ENCODE assay signal across 8 mouse cellular contexts in the genomic region with DNA sequence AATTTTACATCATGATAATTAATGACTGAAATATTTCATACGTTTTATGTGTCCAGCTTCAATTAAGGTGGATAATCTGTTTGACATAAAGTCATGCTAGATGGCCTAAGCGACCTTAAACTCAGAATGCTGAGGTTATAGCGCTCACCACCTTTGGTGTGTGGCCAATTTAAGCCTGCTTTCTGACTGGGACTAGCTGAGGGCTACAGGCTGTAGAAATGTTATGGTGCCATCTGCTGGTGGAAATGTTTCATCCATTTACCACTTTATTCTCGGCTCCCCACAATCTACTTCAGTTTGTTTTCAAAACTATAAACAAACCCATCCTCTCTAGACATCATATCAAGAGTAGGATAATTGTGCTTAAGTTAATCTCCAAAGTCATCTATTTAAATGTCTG. TPM values are rescaled to one million over a fixed set of nuclear protein-coding genes. Genes with fewer than 3 reads are reported as not detected.
A peak's percentile ranks its signal among the peaks of the same experiment; 100 is the strongest.
DNase-seq lines count a peak whose midpoint lies in the region; ATAC-seq and TF ChIP-seq lines count a peak whose summit lies in the region.

No protein-coding gene starts in this region.

- no peaks in the 10 kb centered on the region for H3K9me3 ChIP-seq in embryonic facial prominence, embryonic 10.5 days

- no peaks in the 10 kb centered on the region for H3K4me1 ChIP-seq in embryonic facial prominence, embryonic 10.5 days

- 0 out of 2 replicates have a peak, but pooled peaks cover 5% of the 10 kb centered on the region for H3K27me3 ChIP-seq in embryonic facial prominence, embryonic 10.5 days (replicated peaks; ENCODE audit: low read depth, poor library complexity, severe bottlenecking)

- 6% methylated on average over 4 of the region's 4 CpGs for WGBS in embryonic facial prominence, embryonic 10.5 days

- H3K4me3 ChIP-seq in embryonic facial prominence, embryonic 10.5 days, result no peak overlapping the region
- no peak overlapping the region for H3K4me3 ChIP-seq in layer of hippocampus, adult 2 months

- no peak overlapping the region for H3K27ac ChIP-seq in embryonic facial prominence, embryonic 10.5 days (replicated peaks)
- H3K27ac ChIP-seq in layer of hippocampus, adult 2 months, result no peak overlapping the region

- TF ChIP-seq CTCF in layer of hippocampus, adult 2 months (conservative IDR thresholded peaks at IDR 0.05), result peak; percentile 91

- intact Hi-C loops in heart, postnatal 25 days (cut with DNase I), result loop anchor here (1.0 to 2.0 kb wide), 2 partner anchors 368 to 601 kb away; no protein-coding TSS in a partner anchor

- no peaks in the 10 kb centered on the region for H3K36me3 ChIP-seq in embryonic facial prominence, embryonic 10.5 days (replicated peaks)

- ATAC-seq in megakaryocyte-erythroid progenitor cell, adult 5-6 weeks (replicated peaks; ENCODE audit: low FRiP score, low TSS enrichment, poor library complexity, severe bottlenecking), result 0 out of 2 replicates have a peak, but pooled peaks have one; percentile 63

- peak; percentile 22 to 63 for DNase-seq in heart, adult 18-20 months
- no peak for DNase-seq in heart, postnatal 25 days (ENCODE audit: low spot score)
- DNase-seq in 3T3-L1 (ENCODE audit: low read depth, low spot score), result peak; percentile 82
- peak; percentile 16 for DNase-seq in Muller cell, postnatal 12 days (ENCODE audit: inconsistent ontology term)
- peak; percentile 39 for DNase-seq in embryonic facial prominence, embryonic 10.5 days (ENCODE audit: low spot score)
- peak; percentile 39 to 66 for DNase-seq in layer of hippocampus, adult 2 months (ENCODE audit: low spot score in 2 of 2)
- no peak for DNase-seq in spleen, adult 12 weeks (ENCODE audit: low spot score)

RNA-seq across cellular contexts. Expression of a gene that starts 8.2 kb away (rescaled TPM):
- under 1 TPM in 1 of 2 experiments, not detected in 1; 0.31 TPM for total RNA-seq in heart, adult 18-20 months (2021)
- under 1 TPM; 0.08 to 0.31 TPM for total RNA-seq in heart, postnatal 25 days (2021)
- polyA plus RNA-seq in embryonic facial prominence, embryonic 10.5 days (2016; fragmentation: Nextera tagmentation; extraction: Ambion mirVana), result 3.5 and 6.0 TPM in 2 replicates
- total RNA-seq in layer of hippocampus, adult 2 months (2021), result under 1 TPM; 0.15 to 0.33 TPM
- total RNA-seq in megakaryocyte-erythroid progenitor cell, adult 5-6 weeks (2014; fragmentation: Nextera tagmentation), result not detected in 2 replicates
- total RNA-seq in megakaryocyte-erythroid progenitor cell, adult 5-6 weeks (2017), result not detected in 2 replicates

RNA-seq across cellular contexts. Expression of a gene that starts 43.9 kb away (rescaled TPM):
- under 1 TPM in 1 of 2 experiments, not detected in 1; 0.31 TPM for total RNA-seq in heart, adult 18-20 months (2021)
- total RNA-seq in heart, postnatal 25 days (2021), result under 1 TPM; 0.06 to 0.08 TPM
- 0.16 and 0.31 TPM in 2 replicates for polyA plus RNA-seq in embryonic facial prominence, embryonic 10.5 days (2016; fragmentation: Nextera tagmentation; extraction: Ambion mirVana)
- total RNA-seq in layer of hippocampus, adult 2 months (2021), result 100 to 1,000 TPM; 113 to 115 TPM
- total RNA-seq in megakaryocyte-erythroid progenitor cell, adult 5-6 weeks (2014; fragmentation: Nextera tagmentation), result 0.27 and 2.5 TPM in 2 replicates
- 0.33 TPM in 1 of 2 replicates, not detected in the other for total RNA-seq in megakaryocyte-erythroid progenitor cell, adult 5-6 weeks (2017)

Comparison
In these comparisons a context has a peak if more than half of its experiments do, and no peak if none do; other contexts are left out.
1. DNase-seq: peak in heart, adult 18-20 months (2 of 2), 3T3-L1 (single experiment), Muller cell, postnatal 12 days (single experiment), embryonic facial prominence, embryonic 10.5 days (single experiment) and layer of hippocampus, adult 2 months (2 of 2); none in heart, postnatal 25 days (single experiment) and spleen, adult 12 weeks (single experiment).
2. RNA of a gene that starts 43.9 kb away (total RNA-seq): 113 to 115 TPM in layer of hippocampus, adult 2 months; 0.27 to 2.5 TPM in megakaryocyte-erythroid progenitor cell, adult 5-6 weeks, 0.31 TPM in heart, adult 18-20 months and 0.06 to 0.08 TPM in heart, postnatal 25 days; every median in the first group is over 10 times any median in the second.